Mouse (Mus musculus) kidney, embryonic 16.5 days (tissue): ENCODE results near the gene Lhfpl3. TPM values are rescaled to one million over a fixed set of nuclear protein-coding genes. Genes with fewer than 3 reads are reported as not detected.

ENCODE experiments used
- ATAC-seq: fragments of 200-750 bp; cut with Nextera tagmentation; 2 replicates; pipeline ENCODE4 v1.8.0; 2017; ENCODE audit warnings: moderate TSS enrichment; ENCODE audit not compliant: low FRiP score, low TSS enrichment
- H3K27ac ChIP-seq: fragments of 300-500 bp; sonication (generic); 2 replicates; pipeline ENCODE4 v1.5.1; 2014; ENCODE audit warnings: low read length
- H3K27me3 ChIP-seq: fragments of 300-500 bp; sonication (generic); 2 replicates; pipeline ENCODE4 v1.6.1; 2014; ENCODE audit warnings: low read length, control low read depth, mixed read lengths; ENCODE audit not compliant: insufficient read depth
- H3K36me3 ChIP-seq: fragments of 300-500 bp; sonication (generic); 2 replicates; pipeline ENCODE4 v1.6.1; 2014; ENCODE audit warnings: low read length, control low read depth, mixed read lengths; ENCODE audit not compliant: insufficient read depth
- H3K4me1 ChIP-seq: fragments of 300-500 bp; sonication (generic); 2 replicates; pipeline ENCODE4 v1.6.1; 2014; ENCODE audit warnings: low read length, control low read depth, mixed read lengths; ENCODE audit not compliant: insufficient read depth
- H3K4me2 ChIP-seq: fragments of 300-500 bp; sonication (generic); replicated peaks from 2 replicates; pipeline ENCODE4 v1.6.1; 2014; ENCODE audit warnings: low read depth, low read length
- H3K4me3 ChIP-seq: fragments of 300-500 bp; sonication (generic); 2 replicates; pipeline ENCODE4 v1.5.1; 2014; ENCODE audit warnings: mild to moderate bottlenecking, low read length
- H3K9ac ChIP-seq: fragments of 300-500 bp; sonication (generic); replicated peaks from 2 replicates; pipeline ENCODE4 v1.6.1; 2014; ENCODE audit warnings: low read length
- H3K9me3 ChIP-seq: fragments of 300-500 bp; sonication (generic); 2 replicates; pipeline ENCODE4 v1.6.1; 2016; ENCODE audit warnings: low read length, control low read depth
- WGBS: fragments of 180-500 bp; shearing (Covaris S2); extraction: QIAGEN DNeasy Blood & Tissue Kit; methylation state at CpG from one replicate; pipeline ENCODE4 v1.1.7; 2014; 5-methylcytosine and 5-hydroxymethylcytosine counted together
- polyA plus RNA-seq: library from polyadenylated mRNA; unstranded; fragments of >200 nt; fragmentation: Nextera tagmentation; extraction: Ambion mirVana; gene quantifications from 2 replicates; pipeline ENCODE4 v1.2.1, GENCODE M21; 2015

Gene Lhfpl3
- polyA plus RNA-seq, 1 experiment from 2014 or later, result 0.40 TPM

- Histone ChIP-seq H3K9ac (no peak overlapping the region), H3K4me1 (no peaks in the 10 kb centered on the region), H3K27ac (no peak overlapping the region), H3K9me3 (no peaks in the 10 kb centered on the region), H3K4me2 (no peak overlapping the region), H3K4me3 (no peak overlapping the region), H3K27me3 (no peaks in the 10 kb centered on the region), H3K36me3 (no peaks in the 10 kb centered on the region)
- WGBS, result 53% methylated on average over 14 of the region's 14 CpGs
- no peak for ATAC-seq
Observed at GRCm38 (mm10) chr5:22851572-22851971, 105.7 kb downstream of the Lhfpl3 start.

DNA sequence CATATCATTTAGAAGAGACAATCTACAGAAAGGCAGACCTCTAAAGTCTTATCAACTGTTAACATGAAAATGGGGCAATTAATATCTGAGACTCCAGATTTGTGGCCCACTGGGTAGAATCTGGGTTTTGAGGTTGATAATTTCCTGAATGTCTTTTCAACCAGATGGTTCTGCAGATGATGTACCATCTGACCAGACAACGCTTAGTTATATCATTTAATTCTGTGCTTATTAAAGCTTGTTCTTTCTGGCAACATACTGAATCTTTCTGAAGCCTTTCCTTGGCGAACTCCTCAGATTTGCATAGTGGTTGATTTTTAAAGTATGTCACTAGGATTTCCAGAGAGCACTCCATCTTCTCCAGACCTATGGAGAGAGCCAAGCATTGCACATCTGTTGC, 107.6 kb downstream of the Lhfpl3 start:
- WGBS, result 91% methylated on average over 2 of the region's 2 CpGs
- no peak for ATAC-seq
- Histone ChIP-seq H3K4me1 (no peaks in the 10 kb centered on the region), H3K4me2 (no peak overlapping the region), H3K9ac (no peak overlapping the region), H3K27me3 (no peaks in the 10 kb centered on the region), H3K27ac (no peak overlapping the region), H3K4me3 (no peak overlapping the region), H3K36me3 (no peaks in the 10 kb centered on the region), H3K9me3 (no peaks in the 10 kb centered on the region)

DNA sequence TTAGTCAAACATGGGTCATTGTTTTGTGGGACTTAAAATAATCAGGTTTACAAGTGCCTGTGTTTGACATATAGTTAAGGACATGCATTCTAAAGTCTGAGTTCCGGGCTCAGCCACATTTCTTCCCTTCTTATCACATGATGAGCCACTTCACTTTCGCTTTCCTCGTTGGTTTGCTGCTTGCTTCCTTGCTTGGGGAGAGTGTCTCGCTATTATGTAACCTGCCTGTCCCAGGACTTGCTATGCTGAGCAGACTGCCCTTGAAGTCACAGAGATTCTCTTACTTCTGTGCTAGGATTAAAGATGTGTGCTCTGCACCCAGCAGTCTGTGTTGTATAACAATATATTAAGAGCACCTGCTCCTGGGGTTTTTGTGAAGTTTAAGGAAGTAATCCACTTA, 110.6 kb downstream of the Lhfpl3 start:
- 82% methylated on average over 4 of the region's 4 CpGs for WGBS
- Histone ChIP-seq H3K4me3 (no peak overlapping the region), H3K9me3 (no peaks in the 10 kb centered on the region), H3K4me1 (no peaks in the 10 kb centered on the region), H3K36me3 (no peaks in the 10 kb centered on the region), H3K27ac (no peak overlapping the region), H3K27me3 (no peaks in the 10 kb centered on the region), H3K9ac (no peak overlapping the region), H3K4me2 (no peak overlapping the region)
- no peak for ATAC-seq

- Histone ChIP-seq H3K9me3 (no peaks in the 10 kb centered on the region), H3K36me3 (no peaks in the 10 kb centered on the region), H3K27me3 (no peaks in the 10 kb centered on the region), H3K4me3 (no peak overlapping the region), H3K27ac (no peak overlapping the region), H3K4me1 (no peaks in the 10 kb centered on the region), H3K9ac (no peak overlapping the region), H3K4me2 (no peak overlapping the region)
- WGBS, result 59% methylated on average over 1 of the region's 1 CpGs
- ATAC-seq, result no peak
Observed at GRCm38 (mm10) chr5:22861399-22861798, 115.5 kb downstream of the Lhfpl3 start.

- H3K4me2 ChIP-seq, result no peak overlapping the region
- WGBS, result 94% methylated on average over 5 of the region's 5 CpGs
- no peak for ATAC-seq
- H3K36me3 ChIP-seq, result no peaks in the 10 kb centered on the region
- no peaks in the 10 kb centered on the region for H3K4me1 ChIP-seq
- H3K9ac ChIP-seq, result no peak overlapping the region
- H3K9me3 ChIP-seq, result no peaks in the 10 kb centered on the region
- no peak overlapping the region for H3K4me3 ChIP-seq
- no peak overlapping the region for H3K27ac ChIP-seq
- H3K27me3 ChIP-seq, result no peaks in the 10 kb centered on the region
Observed at GRCm38 (mm10) chr5:22869031-22869430, 123.2 kb downstream of the Lhfpl3 start.

- H3K9ac ChIP-seq, result no peak overlapping the region
- WGBS, result 85% methylated on average over 1 of the region's 1 CpGs
- no peak for ATAC-seq
Observed at GRCm38 (mm10) chr5:22872417-22872816, 126.6 kb downstream of the Lhfpl3 start.

GRCm38 (mm10) chr5:22888345-22888744, 142.5 kb downstream of the Lhfpl3 start:
- WGBS, result 81% methylated on average over 3 of the region's 3 CpGs
- no peak overlapping the region for H3K9ac ChIP-seq
- no peak overlapping the region for H3K4me3 ChIP-seq
- no peak overlapping the region for H3K27ac ChIP-seq
- H3K4me1 ChIP-seq, result no peaks in the 10 kb centered on the region
- no peaks in the 10 kb centered on the region for H3K27me3 ChIP-seq
- no peaks in the 10 kb centered on the region for H3K9me3 ChIP-seq
- no peak overlapping the region for H3K4me2 ChIP-seq
- H3K36me3 ChIP-seq, result no peaks in the 10 kb centered on the region
- no peak for ATAC-seq

More at GRCm38 (mm10) chr5:22872417-22872816, 126.6 kb downstream of the Lhfpl3 start:
- no peaks in the 10 kb centered on the region for H3K4me1 ChIP-seq
- no peaks in the 10 kb centered on the region for H3K27me3 ChIP-seq
- H3K36me3 ChIP-seq, result no peaks in the 10 kb centered on the region
- no peak overlapping the region for H3K27ac ChIP-seq
- no peaks in the 10 kb centered on the region for H3K9me3 ChIP-seq
- no peak overlapping the region for H3K4me2 ChIP-seq
- no peak overlapping the region for H3K4me3 ChIP-seq

GRCm38 (mm10) chr5:22889481-22889880, 143.6 kb downstream of the Lhfpl3 start:
- 67% methylated on average over 4 of the region's 4 CpGs for WGBS
- no peak for ATAC-seq
- no peak overlapping the region for H3K4me3 ChIP-seq
- no peak overlapping the region for H3K4me2 ChIP-seq
- H3K4me1 ChIP-seq, result no peaks in the 10 kb centered on the region
- no peak overlapping the region for H3K27ac ChIP-seq
- H3K36me3 ChIP-seq, result no peaks in the 10 kb centered on the region
- H3K27me3 ChIP-seq, result no peaks in the 10 kb centered on the region
- no peaks in the 10 kb centered on the region for H3K9me3 ChIP-seq
- H3K9ac ChIP-seq, result no peak overlapping the region

- Histone ChIP-seq H3K27me3 (no peaks in the 10 kb centered on the region), H3K4me3 (no peak overlapping the region), H3K4me1 (no peaks in the 10 kb centered on the region), H3K27ac (no peak overlapping the region), H3K9ac (no peak overlapping the region), H3K9me3 (no peaks in the 10 kb centered on the region), H3K36me3 (no peaks in the 10 kb centered on the region), H3K4me2 (no peak overlapping the region)
- 86% methylated on average over 3 of the region's 3 CpGs for WGBS
- ATAC-seq, result no peak
Observed at GRCm38 (mm10) chr5:22897228-22897627, 151.4 kb downstream of the Lhfpl3 start.

GRCm38 (mm10) chr5:22897656-22898289, 151.9 kb downstream of the Lhfpl3 start:
- H3K27me3 ChIP-seq, result no peaks in the 10 kb centered on the region
- H3K9ac ChIP-seq, result no peak overlapping the region
- ATAC-seq, result no peak
- WGBS, result 74% methylated on average over 7 of the region's 7 CpGs
- H3K4me3 ChIP-seq, result no peak overlapping the region
- H3K36me3 ChIP-seq, result no peaks in the 10 kb centered on the region
- H3K27ac ChIP-seq, result no peak overlapping the region
- H3K9me3 ChIP-seq, result no peaks in the 10 kb centered on the region
- no peaks in the 10 kb centered on the region for H3K4me1 ChIP-seq
- no peak overlapping the region for H3K4me2 ChIP-seq
